Mouse (Mus musculus) olfactory bulb, adult 2 months (tissue): ENCODE results near the gene Usp36.

ENCODE experiments used
- CTCF ChIP-seq: fragments of 200-500 bp; IDR thresholded peaks from 2 replicates; pipeline ENCODE4 v1.5.1; 2012; ENCODE audit warnings: low read depth, mild to moderate bottlenecking, low read length, moderate library complexity; ENCODE audit not compliant: insufficient read depth
- POLR2A ChIP-seq: fragments of 200-500 bp; IDR thresholded peaks from 2 replicates; pipeline ENCODE4 v1.6.1; 2012; ENCODE audit warnings: mild to moderate bottlenecking, low read depth, low read length, moderate library complexity; ENCODE audit not compliant: insufficient read depth

DNA sequence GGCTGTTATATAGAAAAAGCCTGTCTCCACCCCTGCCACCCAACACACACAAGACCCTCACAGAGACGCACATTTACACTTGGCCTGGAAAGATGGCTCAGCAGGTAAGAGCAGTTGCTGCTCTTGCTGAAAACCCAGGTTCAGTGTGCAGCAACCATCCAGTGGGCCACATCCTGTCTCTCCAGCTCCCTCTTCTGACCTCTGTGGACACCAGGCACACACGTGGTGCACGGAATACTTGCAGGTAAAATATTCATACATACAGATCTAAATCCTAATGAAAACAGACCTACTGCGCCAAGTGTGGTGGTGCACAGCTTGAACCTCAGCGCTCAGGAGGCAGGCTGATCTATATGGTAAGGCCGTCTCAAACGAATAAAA lies 23.4 kb downstream of the Usp36 start:
- no peak for TF ChIP-seq CTCF
- no peak for TF ChIP-seq POLR2A
